Mouse (Mus musculus) CD4-positive naive resting alpha-beta T cell, adult 76 days (primary cell): ENCODE measurements around the gene Tab2. TPM values are rescaled to one million over a fixed set of nuclear protein-coding genes. Genes with fewer than 3 reads are reported as not detected.

Source experiments
- total RNA-seq: library from RNA; stranded (reverse); gene quantifications from one replicate; pipeline ENCODE4 v1.2.4, GENCODE M21; 2023

Gene Tab2
- 110 TPM for total RNA-seq

GRCm38 (mm10) chr10:7956228-7957001 is at the start of gene Tab2:
Tab2 (minus strand) TSS chr10:7956230.

Other genes with a start within 250 kb of the Tab2 start
- gene Katna1, start 230.2 kb downstream of the Tab2 start, total RNA-seq = 59.0 TPM
- gene Ginm1, start 163.4 kb downstream of the Tab2 start, total RNA-seq = 55.3 TPM
- gene Ppil4, start 163.3 kb downstream of the Tab2 start, total RNA-seq = 88.3 TPM
- gene Zc3h12d, start 123.8 kb downstream of the Tab2 start, total RNA-seq = 22.7 TPM